Mouse (Mus musculus) embryonic facial prominence, embryonic 14.5 days (tissue): ENCODE data around the gene Olfr923. TPM values are rescaled to one million over a fixed set of nuclear protein-coding genes. Genes with fewer than 3 reads are reported as not detected.
A peak's percentile ranks its signal among the peaks of the same experiment; 100 is the strongest.
"Not testable (repeated sequence)": the region's sequence is repeated elsewhere in the genome, so short reads cannot be mapped to it uniquely, and the experiment has no call there.

ENCODE experiments used
- ATAC-seq: fragments of 200-750 bp; cut with Nextera tagmentation; 2 replicates; pipeline ENCODE4 v1.8.0; 2017; ENCODE audit warnings: low read depth, moderate number of reproducible peaks, moderate TSS enrichment
- DNase-seq: peaks from one replicate; pipeline ENCODE4 v3.0.0-alpha.2; 2015; ENCODE audit warnings: low spot score
- H3K27ac ChIP-seq: fragments of 300-500 bp; sonication (generic); replicated peaks from 2 replicates; pipeline ENCODE4 v1.5.1; 2014; ENCODE audit warnings: low read depth, mild to moderate bottlenecking, low read length, moderate library complexity
- H3K27me3 ChIP-seq: fragments of 300-500 bp; sonication (generic); replicated peaks from 2 replicates; pipeline ENCODE4 v1.6.1; 2014; ENCODE audit warnings: low read length; ENCODE audit not compliant: control insufficient read depth, insufficient read depth
- H3K36me3 ChIP-seq: fragments of 300-500 bp; sonication (generic); 2 replicates; pipeline ENCODE4 v1.6.1; 2014; ENCODE audit warnings: low read length, mixed read lengths; ENCODE audit not compliant: control insufficient read depth, insufficient read depth
- H3K4me1 ChIP-seq: fragments of 300-500 bp; sonication (generic); 2 replicates; pipeline ENCODE4 v1.6.1; 2014; ENCODE audit warnings: antibody characterized with exemption, low read length; ENCODE audit not compliant: control insufficient read depth, insufficient read depth
- H3K4me2 ChIP-seq: fragments of 300-500 bp; sonication (generic); 2 replicates; pipeline ENCODE4 v1.6.1; 2014; ENCODE audit warnings: low read depth, mild to moderate bottlenecking, low read length, moderate library complexity, mixed read lengths
- H3K4me3 ChIP-seq: fragments of 300-500 bp; sonication (generic); 2 replicates; pipeline ENCODE4 v1.5.1; 2014; ENCODE audit warnings: low read depth, mild to moderate bottlenecking, low read length
- H3K9ac ChIP-seq: fragments of 300-500 bp; sonication (generic); 2 replicates; pipeline ENCODE4 v1.6.1; 2014; ENCODE audit warnings: low read depth, mild to moderate bottlenecking, low read length, moderate library complexity, mixed read lengths
- H3K9me3 ChIP-seq: fragments of 300-500 bp; sonication (generic); 2 replicates; pipeline ENCODE4 v1.6.1; 2016; ENCODE audit warnings: low read length; ENCODE audit not compliant: control insufficient read depth
- WGBS: fragments of 180-500 bp; shearing (Covaris S2); extraction: QIAGEN DNeasy Blood & Tissue Kit; methylation state at CpG from one replicate; pipeline ENCODE4 v1.1.7; 2014; 5-methylcytosine and 5-hydroxymethylcytosine counted together
- polyA plus RNA-seq: library from polyadenylated mRNA; unstranded; fragments of >200 nt; fragmentation: Nextera tagmentation; extraction: Ambion mirVana; gene quantifications from 2 replicates; pipeline ENCODE4 v1.2.1, GENCODE M21; 2014

The Olfr923 gene
- 0.13 and 0.29 TPM in 2 replicates for polyA plus RNA-seq

- no peaks in the 10 kb centered on the region for H3K36me3 ChIP-seq
- H3K4me2 ChIP-seq = no peak within 1 kb of the TSS
- no peak within 1 kb of the TSS for H3K9ac ChIP-seq
- no peak for DNase-seq
- no peaks in the 10 kb centered on the region for H3K9me3 ChIP-seq
- no peak for ATAC-seq
- H3K27ac ChIP-seq = no peak within 1 kb of the TSS
- 80% methylated on average over 1 of the region's 1 CpGs for WGBS
- H3K4me1 ChIP-seq = no peaks in the 10 kb centered on the region
- no peaks in the 10 kb centered on the region for H3K27me3 ChIP-seq
- no peak within 1 kb of the TSS for H3K4me3 ChIP-seq
Observed at GRCm38 (mm10) chr9:38826245-38826644, at the start of gene Olfr923. Olfr923 (plus strand) TSS chr9:38826545.

DNA sequence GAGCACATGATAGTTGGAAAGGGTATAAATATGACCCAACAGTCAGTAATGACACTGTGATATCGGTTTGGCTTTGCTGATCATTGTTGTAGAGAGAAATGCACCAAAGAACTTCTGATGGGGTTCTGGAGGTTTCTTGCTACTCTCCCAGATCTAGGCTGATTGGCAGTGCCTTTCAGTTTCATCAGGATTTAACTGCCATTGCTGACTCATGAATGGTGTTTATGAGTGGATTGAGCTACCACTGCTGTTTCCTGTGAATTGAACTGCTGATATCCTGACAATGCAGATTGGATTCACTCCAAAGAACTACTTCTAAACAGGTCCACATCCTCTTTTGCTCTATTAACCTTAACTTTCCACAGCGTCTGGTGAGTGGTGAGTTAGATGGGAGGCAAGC is 33.7 kb upstream of the Olfr923 start:
- Histone ChIP-seq H3K9ac (no peak overlapping the region), H3K27me3 (no peaks in the 10 kb centered on the region), H3K36me3 (no peaks in the 10 kb centered on the region), H3K4me2 (no peak overlapping the region), H3K9me3 (no peaks in the 10 kb centered on the region), H3K27ac (no peak overlapping the region), H3K4me1 (no peaks in the 10 kb centered on the region), H3K4me3 (no peak overlapping the region)
- DNase-seq = no peak
- WGBS = 85% methylated on average over 2 of the region's 2 CpGs
- ATAC-seq = no peak

DNA sequence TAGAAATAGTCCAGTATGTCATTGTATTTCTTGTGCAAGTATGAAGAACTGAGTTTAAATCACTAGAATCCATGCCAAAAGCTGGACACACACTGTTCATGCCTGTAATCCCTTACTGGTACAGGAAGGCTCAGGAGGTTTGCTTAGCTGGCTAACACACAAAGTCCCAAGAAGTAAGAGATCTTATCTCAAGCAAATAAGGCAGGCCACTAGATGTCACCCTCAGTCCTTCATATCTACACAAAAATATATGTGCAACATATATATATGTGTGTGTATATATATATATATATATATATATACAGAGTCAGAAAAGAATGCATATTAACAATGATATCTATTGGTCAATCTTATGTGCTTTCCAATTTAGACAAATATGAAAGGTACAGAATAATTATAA is 20.6 kb upstream of the Olfr923 start:
- ATAC-seq = no peak
- Histone ChIP-seq H3K9me3 (no peaks in the 10 kb centered on the region), H3K4me1 (no peaks in the 10 kb centered on the region), H3K4me2 (no peak overlapping the region), H3K27ac (no peak overlapping the region), H3K27me3 (no peaks in the 10 kb centered on the region), H3K9ac (no peak overlapping the region), H3K4me3 (no peak overlapping the region), H3K36me3 (no peaks in the 10 kb centered on the region)
- peak; percentile 29 for DNase-seq

DNA sequence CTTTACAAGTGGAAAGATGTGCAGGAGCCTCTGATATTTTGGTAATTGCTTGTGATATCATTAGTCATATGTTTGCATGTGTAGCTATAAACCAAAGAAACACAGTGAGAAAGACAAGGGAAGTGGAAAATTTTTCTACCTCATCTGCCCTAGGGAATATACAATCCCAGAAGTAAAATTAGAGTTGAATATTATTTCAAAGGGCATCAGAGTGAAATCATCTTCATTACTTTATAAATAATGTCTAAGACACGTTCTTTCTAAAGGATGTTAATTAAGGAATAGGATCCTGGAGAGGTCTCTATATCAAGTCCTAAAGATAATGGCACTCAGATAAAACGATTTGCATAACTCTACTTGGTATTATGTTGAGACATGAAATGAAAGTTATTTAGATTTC is 12.0 kb upstream of the Olfr923 start, which contains the start of gene Olfr922:
TSS of gene Olfr922 (plus strand) at position 301 of the 400 bp plus-strand sequence.
- 64% methylated on average over 2 of the region's 2 CpGs for WGBS
- Histone ChIP-seq H3K27me3 (no peaks in the 10 kb centered on the region), H3K9ac (no peak within 1 kb of the TSS), H3K4me2 (no peak within 1 kb of the TSS), H3K27ac (no peak within 1 kb of the TSS), H3K4me1 (no peaks in the 10 kb centered on the region), H3K4me3 (no peak within 1 kb of the TSS), H3K9me3 (no peaks in the 10 kb centered on the region), H3K36me3 (no peaks in the 10 kb centered on the region)
- DNase-seq = no peak
- ATAC-seq = no peak

DNA sequence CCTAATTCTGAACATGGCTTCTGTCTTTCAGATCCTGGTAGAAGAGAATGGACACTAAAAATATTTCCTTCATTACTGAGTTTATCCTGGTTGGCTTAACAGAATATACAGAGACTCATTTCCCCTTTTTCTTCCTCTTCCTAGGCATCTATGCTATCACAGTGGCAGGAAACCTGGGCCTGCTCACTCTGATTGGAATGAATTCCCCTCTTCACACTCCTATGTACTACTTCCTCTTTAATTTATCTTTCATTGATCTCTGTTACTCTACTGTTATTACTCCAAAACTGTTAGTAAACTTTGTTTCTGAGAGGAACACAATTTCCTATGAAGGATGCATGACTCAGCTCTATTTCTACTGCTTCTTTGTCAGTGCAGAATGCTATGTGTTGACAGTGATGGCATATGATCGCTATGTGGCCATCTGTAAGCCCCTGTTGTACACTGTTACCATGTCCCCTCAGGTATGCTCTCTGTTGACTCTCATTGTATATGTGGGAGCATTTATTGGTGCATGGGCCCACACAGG is 10.8 kb upstream of the Olfr923 start:
- Histone ChIP-seq H3K4me1 (no peaks in the 10 kb centered on the region), H3K4me2 (no peak overlapping the region), H3K4me3 (no peak overlapping the region), H3K9ac (no peak overlapping the region), H3K27ac (no peak overlapping the region), H3K27me3 (no peaks in the 10 kb centered on the region), H3K36me3 (no peaks in the 10 kb centered on the region), H3K9me3 (no peaks in the 10 kb centered on the region)
- no peak for DNase-seq
- 83% methylated on average over 1 of the region's 1 CpGs for WGBS
- no peak for ATAC-seq

GRCm38 (mm10) chr9:38833027-38833426 is 6.7 kb downstream of the Olfr923 start:
- no peaks in the 10 kb centered on the region for H3K4me1 ChIP-seq
- 82% methylated on average over 2 of the region's 2 CpGs for WGBS
- H3K9me3 ChIP-seq = no peaks in the 10 kb centered on the region
- DNase-seq (no peak), ATAC-seq (no peak)
- H3K9ac ChIP-seq = no peak overlapping the region
- H3K27me3 ChIP-seq = no peaks in the 10 kb centered on the region
- H3K4me2 ChIP-seq = no peak overlapping the region
- H3K4me3 ChIP-seq = no peak overlapping the region
- H3K36me3 ChIP-seq = no peaks in the 10 kb centered on the region
- H3K27ac ChIP-seq = no peak overlapping the region

GRCm38 (mm10) chr9:38844149-38844548 is 17.8 kb downstream of the Olfr923 start, which contains the start of gene Olfr924:
Olfr924 (plus strand) TSS chr9:38844449.
- H3K27me3 ChIP-seq = no peaks in the 10 kb centered on the region
- H3K4me3 ChIP-seq = no peak within 1 kb of the TSS
- no peak within 1 kb of the TSS for H3K4me2 ChIP-seq
- no peak for DNase-seq
- H3K9ac ChIP-seq = no peak within 1 kb of the TSS
- no peak within 1 kb of the TSS for H3K27ac ChIP-seq
- WGBS = 78% methylated on average over 1 of the region's 1 CpGs
- H3K36me3 ChIP-seq = no peaks in the 10 kb centered on the region
- ATAC-seq = no peak
- H3K9me3 ChIP-seq = no peaks in the 10 kb centered on the region
- H3K4me1 ChIP-seq = no peaks in the 10 kb centered on the region

- H3K9ac ChIP-seq = no peak within 1 kb of the TSS
- ATAC-seq (no peak), DNase-seq (no peak)
- H3K4me3 ChIP-seq = no peak within 1 kb of the TSS
- H3K4me2 ChIP-seq = no peak within 1 kb of the TSS
- no peaks in the 10 kb centered on the region for H3K27me3 ChIP-seq
- H3K9me3 ChIP-seq = no peaks in the 10 kb centered on the region
- no peak within 1 kb of the TSS for H3K27ac ChIP-seq
- no peaks in the 10 kb centered on the region for H3K36me3 ChIP-seq
- no peaks in the 10 kb centered on the region for H3K4me1 ChIP-seq
Observed at GRCm38 (mm10) chr9:38854760-38855159, 28.4 kb downstream of the Olfr923 start, which contains the start of gene Olfr26. Olfr26 (plus strand) TSS chr9:38855060.

DNA sequence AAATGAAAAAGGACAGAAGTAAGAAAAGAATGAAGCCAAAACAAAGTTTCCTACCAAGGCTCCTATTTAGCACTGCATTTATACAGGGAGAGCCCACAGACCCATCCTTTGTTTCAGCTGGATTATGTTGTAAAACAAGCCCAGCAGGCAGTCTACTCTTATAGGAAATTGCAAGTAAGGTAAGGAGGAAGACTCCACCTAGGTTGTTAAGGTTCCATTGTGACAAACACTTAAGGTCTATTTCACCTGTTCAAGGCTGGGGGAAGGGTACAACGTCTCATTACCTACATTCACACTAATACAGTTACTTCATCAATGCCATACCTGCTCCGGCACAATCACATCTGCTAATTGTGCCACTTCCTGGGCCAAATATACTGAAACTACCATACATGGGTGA is 48.5 kb downstream of the Olfr923 start:
- not testable (repeated sequence) for H3K4me2 ChIP-seq, DNase-seq, H3K9me3 ChIP-seq, H3K27me3 ChIP-seq, H3K4me1 ChIP-seq, H3K27ac ChIP-seq, H3K4me3 ChIP-seq, H3K9ac ChIP-seq, ATAC-seq, H3K36me3 ChIP-seq
- WGBS = 58% methylated on average over 2 of the region's 2 CpGs
